Mouse (Mus musculus): ENCODE data around the gene Cidec. TPM values are rescaled to one million over a fixed set of nuclear protein-coding genes. Genes with fewer than 3 reads are reported as not detected.

Cidec gene
- total RNA-seq, 1 experiment from 2014 or later, result not detected

DNA sequence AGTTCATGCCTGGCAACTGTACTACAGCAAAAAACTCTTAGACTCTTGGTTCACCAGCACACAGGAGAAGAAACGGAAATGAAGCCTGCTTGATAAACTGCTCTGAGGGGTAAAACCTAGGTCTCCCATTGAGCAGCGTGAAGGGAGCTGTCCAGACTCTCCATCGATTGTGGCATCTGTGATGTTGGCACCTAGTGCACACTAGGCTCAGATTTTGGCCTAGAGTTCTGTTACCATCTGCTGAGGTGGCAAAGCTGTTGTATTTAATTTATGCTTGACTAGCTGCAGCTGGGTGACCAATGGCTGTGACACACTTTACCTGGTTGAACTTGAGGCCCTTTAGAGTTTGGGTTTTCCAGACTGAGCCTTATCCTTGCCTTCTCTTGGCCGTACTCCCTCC is 12.1 kb upstream of the Cidec start:
- ATAC-seq (replicated peaks; ENCODE audit: low read depth, poor library complexity, severe bottlenecking), result no peak

DNA sequence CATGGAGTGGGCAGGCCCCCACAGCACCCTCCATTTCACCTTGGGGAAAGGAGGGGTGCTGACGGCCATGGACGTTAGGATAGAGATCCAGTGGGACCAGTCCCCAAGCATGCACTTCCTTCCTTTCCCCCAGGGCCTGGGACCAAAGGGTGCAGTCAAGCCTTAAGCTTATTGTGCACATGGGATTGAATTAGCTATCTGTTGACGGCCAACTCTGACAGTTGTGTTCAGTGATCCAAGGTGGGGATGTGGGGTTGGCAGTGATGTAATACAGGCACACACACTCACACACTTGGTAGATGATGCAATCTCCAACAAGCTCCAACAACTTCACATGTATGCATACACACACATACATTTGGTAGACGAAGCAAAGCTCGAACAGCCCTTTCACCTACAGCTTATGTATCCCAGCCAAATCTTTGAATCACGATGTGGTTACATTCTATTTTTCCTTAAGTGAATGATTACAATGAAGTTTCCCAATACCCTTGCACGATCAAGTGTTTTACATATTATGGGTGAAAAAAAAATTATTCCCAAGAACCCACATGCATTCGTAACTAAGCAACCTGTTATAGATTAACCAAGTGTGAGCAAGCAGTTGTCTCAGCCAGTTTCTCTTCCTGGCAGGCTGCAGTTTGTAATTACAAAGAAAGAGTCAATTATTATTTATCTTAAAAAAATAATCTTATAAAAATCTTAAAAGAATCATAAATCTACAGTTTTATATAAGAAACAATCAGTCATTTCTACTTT is 8.8 kb upstream of the Cidec start:
- ATAC-seq (replicated peaks; ENCODE audit: low read depth, poor library complexity, severe bottlenecking), result no peak

DNA sequence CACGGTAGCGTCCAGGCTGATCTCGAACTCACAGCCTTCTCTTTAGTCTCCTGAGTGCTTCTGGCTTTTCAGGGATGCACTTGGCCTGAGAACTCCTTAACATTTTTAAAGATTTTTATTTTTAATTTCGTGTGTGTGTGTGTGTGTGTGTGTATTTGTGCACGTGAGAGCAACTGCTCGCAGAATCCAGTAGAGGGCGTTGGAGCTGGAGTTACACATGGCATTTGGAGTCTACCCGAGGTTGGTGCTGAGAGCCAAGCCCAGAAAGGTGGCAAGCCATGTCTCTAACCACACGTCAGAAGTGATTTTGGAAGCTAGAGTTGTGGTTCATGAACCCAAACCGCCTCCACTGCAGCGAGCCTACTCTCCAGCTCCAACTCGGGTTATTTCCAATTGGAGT is 7.5 kb upstream of the Cidec start:
- ATAC-seq (replicated peaks; ENCODE audit: low read depth, poor library complexity, severe bottlenecking), result peak; percentile 30; the same call in 1 of the 2 replicates

DNA sequence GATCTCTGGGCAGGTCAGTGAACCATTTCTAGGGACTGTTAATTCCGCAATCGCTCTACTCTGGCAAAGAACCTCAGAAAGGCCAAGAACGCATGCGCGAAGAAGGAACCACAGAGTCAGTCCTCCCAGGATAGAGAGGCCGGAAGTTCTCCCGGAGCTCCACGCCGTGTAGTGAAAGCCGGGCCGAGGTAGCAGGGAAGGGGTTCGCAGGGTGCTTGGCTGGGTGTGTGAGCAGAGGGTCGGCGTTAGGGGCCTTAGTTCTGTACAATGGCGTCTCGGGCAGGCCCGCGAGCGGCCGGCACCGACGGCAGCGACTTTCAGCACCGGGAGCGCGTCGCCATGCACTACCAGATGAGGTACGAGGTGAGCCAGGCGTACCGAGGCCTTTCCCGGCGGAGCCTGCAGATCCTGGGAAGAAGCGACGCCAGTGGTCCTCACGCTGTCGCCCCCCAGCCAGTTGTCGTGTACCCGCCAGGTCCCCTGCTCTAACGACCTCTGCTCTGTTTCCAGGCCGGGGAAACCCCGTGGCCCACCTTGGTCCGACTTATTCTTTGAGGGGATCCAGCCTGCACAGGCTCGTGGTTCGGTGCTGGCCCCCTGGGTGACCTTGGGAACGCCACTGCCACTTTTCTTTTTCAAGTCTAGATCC is 7.0 kb upstream of the Cidec start, which contains the start of gene Jagn1:
Gene Jagn1 (plus strand): TSS at position 128 of the 649 bp plus-strand sequence.
- peak; percentile 85 for ATAC-seq (replicated peaks; ENCODE audit: low read depth, poor library complexity, severe bottlenecking)

DNA sequence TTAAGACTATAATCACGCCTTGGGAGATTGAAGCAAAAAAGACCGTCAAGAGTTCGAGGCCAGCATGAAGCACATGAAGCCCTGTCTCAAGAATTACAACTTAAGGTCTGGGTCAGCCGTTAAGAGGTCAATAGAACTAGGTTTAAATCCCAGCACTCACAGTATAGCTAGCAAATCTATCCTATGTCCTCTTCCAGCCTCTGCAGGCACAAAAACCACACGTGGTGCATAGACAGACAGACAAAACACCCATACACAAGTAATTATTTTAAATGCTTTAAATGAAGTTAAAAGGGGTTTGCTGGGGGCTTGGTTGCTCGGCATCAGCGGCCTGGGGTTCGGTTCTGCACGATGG is 6.5 kb upstream of the Cidec start:
- peak; percentile 14 for ATAC-seq (replicated peaks; ENCODE audit: low read depth, poor library complexity, severe bottlenecking)

DNA sequence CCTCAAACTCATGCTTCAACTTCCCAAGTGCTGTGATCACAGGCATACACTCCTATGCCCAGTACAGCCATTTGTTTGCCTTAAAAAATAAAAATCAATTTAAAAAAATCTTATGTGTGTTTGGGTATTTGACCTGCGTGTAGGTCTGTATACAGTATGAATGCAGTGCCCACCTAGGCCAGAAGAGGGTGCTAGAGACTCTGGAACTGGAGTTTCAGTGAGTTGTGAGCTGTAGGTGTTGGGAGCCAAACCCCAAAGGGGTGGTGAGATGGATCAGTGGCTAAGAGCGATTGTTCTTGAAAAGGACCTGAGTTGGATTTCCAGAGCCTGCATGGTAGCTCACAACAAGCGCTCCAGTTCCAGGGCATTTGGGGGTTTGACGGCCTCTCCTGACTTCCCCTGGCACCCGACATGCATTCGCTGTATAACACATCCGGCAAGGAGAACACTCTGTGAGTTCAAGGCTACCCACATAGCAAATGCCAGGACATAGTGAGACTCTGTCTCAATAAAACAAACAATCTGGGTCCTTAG is 5.7 kb upstream of the Cidec start:
- peak; percentile 83 for ATAC-seq (replicated peaks; ENCODE audit: low read depth, poor library complexity, severe bottlenecking)

DNA sequence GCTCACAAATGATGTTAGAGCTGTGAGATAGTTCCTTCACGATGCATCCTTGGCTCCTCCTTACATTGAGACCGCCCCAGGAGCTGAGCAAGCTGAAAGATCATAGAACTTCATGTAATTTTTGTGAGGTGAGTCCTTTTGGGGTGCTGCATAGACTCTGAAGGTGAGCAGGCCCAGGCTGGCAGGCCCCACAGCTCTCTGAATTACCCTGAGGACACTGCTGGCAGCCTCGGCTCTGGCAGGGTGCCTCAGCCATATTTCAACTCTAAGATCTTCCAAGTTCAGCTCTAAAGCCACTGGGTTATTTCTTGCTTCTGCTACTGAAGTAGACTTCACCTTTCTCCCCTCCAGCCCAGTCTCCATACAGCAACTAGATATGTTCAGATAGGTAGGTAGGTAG is 5.1 kb upstream of the Cidec start:
- ATAC-seq (replicated peaks; ENCODE audit: low read depth, poor library complexity, severe bottlenecking), result no peak

DNA sequence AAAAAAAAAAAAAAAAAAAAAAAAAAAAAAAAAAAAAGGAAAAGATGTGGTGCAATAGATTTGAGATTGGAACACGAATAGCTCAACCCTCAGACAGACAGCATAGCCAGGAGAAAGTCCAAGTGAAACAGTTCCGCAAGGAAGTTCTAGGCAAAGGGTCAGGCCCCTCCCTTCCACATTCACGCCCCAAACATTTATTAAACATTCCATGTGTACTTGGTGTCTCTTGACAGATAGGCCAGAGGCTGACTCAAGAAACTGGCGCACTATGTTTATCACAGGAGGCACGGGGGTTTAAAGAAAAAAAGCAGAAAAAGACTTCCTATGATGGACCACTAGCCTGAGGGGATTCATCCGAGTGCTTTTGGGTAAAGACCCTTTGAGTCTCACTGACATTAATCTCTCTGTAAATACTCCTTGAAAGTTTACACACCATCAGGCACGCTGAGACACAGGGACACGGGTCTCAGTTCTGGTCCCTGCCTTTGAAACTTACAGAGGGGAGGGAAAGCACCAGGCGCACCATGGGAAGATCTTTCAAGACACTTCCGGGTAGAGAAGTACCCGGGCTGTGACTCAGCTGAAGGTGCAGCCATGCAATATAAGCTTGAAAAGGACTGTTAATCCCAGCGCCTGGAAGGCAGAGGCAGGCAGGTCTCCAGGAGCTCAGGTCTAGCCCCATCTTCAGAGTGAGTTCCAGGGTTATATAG is 3.3 kb upstream of the Cidec start:
- ATAC-seq (replicated peaks; ENCODE audit: low read depth, poor library complexity, severe bottlenecking), result no peak

DNA sequence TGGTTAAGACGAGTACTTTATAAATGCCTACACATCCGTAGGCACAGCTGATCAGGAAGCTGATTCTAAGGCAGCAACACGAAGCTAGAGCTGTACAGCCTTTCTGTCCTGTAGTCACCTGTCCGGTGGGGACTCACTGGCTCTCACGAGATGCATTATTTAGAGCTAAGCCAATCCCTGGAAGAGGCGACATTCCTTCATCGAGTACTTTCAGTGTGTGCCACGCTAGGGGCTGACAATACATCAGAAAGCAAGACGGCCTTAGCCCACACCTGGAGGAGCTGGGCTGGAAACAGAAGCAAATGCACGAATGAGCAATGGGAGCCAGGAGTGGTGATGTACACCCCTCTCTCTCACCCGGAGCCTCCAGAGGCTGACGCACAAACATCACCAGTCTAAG is 1.6 kb upstream of the Cidec start:
- no peak for ATAC-seq (replicated peaks; ENCODE audit: low read depth, poor library complexity, severe bottlenecking)

DNA sequence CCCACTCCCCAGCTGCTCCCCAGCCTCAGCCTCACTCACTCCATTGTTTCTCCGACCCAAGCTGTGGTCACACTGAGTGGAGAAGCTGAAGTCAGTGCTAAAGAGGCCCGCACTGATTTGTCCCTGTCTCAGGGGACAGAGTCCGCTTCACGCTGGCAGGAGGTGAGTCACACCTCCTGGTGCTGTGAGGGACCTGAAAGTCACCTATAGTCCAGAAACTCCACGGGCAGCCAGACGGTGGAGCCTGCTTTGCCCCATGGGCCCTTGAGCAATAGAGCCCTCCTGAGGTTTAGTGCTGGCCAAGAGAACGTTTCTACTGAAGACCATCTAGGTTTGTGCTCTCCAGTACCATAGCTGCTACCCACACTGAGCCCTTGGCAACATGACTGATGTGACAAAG is 869 bp downstream of the Cidec start:
- ATAC-seq (replicated peaks; ENCODE audit: low read depth, poor library complexity, severe bottlenecking), result no peak

DNA sequence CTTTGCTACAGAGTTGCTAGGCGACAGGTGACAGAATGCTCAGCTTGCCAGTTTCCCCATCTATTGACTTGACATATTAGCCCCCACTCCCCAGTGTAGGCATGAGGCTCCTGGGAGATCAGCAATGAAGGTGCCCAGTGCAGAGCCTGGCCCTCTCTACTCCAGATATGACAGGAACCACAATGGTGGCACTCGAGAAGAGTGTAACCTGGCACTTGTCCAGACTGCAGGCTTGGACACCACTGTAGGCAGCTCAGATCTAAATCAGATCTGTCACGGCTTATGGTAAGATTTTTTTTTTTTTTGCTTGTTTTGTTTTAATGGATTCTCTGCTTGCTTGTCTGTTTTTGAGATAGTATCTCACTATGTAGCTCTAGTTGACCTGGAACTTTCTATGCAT is 1.9 kb downstream of the Cidec start:
- no peak for ATAC-seq (replicated peaks; ENCODE audit: low read depth, poor library complexity, severe bottlenecking)

DNA sequence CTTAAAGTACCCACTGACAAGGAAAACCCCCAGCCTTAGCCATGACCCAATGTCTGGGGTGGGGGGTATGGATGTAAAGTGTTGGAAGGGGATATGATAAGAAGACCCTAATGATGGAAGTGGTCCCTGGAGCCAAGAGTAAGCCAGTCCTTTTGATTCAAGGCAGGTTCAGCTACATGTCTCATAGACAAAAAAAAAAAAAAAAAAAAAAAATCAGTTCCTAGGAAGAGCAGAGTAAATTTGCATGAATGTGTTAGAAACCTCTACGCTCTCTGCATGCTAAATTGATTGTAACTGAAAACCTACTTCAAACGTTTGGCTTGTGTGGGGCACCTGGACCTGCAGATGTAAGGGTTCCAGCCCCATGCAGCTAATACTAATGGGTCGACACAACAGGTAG is 3.8 kb downstream of the Cidec start:
- ATAC-seq (replicated peaks; ENCODE audit: low read depth, poor library complexity, severe bottlenecking), result no peak

DNA sequence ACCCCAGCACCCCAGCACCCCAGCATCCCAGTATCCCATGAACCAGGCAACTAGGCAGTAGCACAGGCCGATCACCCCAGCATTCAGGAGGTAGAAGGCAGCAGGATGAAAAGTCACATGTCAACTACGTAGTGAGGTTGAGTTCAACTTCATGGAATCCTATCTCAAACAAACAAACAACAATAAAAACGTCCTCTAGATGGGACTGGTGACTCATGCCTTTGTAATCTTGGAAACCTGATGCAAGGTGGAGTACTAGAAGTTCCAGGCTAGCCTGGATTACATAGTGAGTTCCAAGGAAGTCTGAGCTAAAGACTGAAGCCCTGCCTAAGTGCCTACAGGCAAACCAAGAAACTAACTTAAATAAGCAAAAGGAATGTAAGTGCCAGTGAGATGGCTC is 4.7 kb downstream of the Cidec start:
- no peak for ATAC-seq (replicated peaks; ENCODE audit: low read depth, poor library complexity, severe bottlenecking)

DNA sequence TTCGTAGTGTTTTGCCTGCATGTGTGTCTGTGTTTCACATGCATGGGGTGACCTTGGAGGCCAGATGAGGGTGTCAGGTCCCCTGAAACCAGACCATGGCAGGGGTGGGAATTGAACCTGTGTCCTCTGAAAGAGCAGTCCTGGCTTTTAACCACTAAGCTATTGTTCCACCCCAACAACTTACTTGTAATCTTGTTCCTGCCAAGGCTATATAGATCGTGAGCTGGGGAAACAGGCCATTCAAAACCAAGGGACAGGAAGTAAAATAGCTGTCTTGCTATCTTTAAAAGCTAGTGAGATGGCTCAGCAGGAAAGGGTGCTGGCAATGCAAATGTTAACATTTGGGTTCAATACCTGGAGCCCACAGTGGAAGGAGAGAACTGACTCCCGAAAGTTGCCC is 5.6 kb downstream of the Cidec start:
- ATAC-seq (replicated peaks; ENCODE audit: low read depth, poor library complexity, severe bottlenecking), result 0 out of 2 replicates have a peak, but pooled peaks have one; percentile 37

DNA sequence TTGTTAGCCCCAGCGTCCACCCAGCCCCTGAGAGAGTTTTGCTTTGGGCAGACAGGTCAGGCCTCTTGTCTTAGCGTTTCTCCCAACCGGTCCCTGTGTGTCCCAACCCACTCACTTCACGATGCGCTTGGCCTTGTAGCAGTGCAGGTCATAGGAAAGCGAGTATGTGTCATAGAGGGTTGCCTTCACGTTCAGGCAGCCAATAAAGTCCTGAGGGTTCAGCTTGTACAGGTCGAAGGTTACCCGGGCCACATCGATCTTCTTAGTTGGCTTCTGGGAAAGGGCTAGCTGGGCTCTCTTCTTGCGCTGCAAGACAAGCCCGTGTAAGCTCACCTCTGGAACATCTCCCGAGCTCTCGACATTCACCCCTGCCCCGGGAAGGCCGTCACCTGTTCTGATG is 7.6 kb downstream of the Cidec start:
- ATAC-seq (replicated peaks; ENCODE audit: low read depth, poor library complexity, severe bottlenecking), result no peak

DNA sequence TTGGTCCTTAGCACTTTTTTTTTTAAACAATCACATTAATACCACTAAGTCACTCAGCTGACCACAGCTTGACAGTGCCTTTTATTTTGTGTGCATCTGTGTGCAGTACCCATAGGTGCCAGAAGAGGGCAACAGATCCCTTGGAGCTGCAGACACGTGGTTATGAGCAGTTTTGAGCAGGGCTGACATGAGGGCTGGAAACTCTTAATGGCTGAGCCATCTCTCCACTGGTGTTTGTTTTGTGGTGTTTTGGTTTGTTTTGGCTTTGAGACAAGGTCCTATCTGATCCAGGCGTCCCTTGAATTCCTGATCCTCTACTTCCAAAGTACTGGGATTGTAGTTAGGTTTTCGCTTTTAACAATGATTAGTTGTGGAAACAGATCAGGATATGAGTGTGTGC is 8.2 kb downstream of the Cidec start:
- peak; percentile 83 for ATAC-seq (replicated peaks; ENCODE audit: low read depth, poor library complexity, severe bottlenecking)

DNA sequence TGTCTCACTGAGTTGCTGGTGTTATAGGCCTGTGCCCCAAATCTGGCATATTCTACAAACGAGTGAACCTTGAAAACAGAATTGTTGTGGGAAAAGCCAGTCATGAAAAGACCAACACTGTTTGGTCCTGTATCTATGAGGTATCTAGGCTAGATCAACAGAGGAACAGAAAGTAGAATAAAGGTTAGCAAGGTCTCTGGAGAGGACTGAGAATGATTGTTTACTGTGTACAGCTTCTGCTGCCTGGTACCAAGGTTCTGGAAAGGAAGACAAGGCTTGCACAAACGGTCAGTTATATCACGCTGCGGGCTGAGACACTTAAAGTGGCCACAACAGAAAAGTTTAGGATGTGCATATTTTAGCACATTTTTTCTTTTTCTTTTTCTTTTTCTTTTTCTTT is 8.9 kb downstream of the Cidec start:
- no peak for ATAC-seq (replicated peaks; ENCODE audit: low read depth, poor library complexity, severe bottlenecking)

DNA sequence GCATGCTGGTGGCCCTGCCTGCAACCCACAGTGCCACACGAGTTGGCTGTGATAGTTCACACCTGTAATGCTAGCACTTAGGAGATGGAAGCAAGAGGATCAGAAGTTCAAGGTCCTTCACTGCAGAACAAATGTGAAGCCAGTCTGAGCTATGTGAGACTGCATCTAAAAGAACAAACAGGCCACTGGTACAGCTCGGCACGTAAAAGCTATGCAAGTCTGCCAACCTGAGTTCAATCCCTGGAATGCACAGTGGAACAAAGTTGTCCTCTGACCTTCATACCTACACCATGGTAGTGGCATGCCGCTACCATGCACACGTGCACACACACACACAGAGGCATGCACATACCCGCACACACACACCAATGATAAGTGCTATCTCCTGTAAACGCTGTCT is 11.4 kb downstream of the Cidec start:
- ATAC-seq (replicated peaks; ENCODE audit: low read depth, poor library complexity, severe bottlenecking), result no peak

DNA sequence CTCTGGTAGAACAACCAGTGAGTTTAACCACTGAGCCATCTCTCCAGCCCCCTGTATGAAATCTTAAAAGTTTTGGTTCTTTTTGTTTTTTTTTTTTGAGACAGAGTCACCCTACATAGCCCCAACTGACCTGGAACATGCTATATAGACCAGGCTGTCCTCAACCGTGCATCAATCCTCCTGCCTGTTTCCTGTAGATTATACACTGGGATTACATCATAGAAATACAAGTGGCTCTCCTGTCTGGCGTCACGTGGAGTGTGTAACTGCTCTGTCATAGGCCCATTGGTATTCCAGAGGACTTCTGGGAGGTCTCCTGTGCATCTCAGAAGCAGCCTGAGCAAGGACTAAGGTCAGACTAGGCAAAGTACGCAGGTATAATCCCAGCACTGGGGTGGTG is 12.6 kb downstream of the Cidec start:
- no peak for ATAC-seq (replicated peaks; ENCODE audit: low read depth, poor library complexity, severe bottlenecking)

DNA sequence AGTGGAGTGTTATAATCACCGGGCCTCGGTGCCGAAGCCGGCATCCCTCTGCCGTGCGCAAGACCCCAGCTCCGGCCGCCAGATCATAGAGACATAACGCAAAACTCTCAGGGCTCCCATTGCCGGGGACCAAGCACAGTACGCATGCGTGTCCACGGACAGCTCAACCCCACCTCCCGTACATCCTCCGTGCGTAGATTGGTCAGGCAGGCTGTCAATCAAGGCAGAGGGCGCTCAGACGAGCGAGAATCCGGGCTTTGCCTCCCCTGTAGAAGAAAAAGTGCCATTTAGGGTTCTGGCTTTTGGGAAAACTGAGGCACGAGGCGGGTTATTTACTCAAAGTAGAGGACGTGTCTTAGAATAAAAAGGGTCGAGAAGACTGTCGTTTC is 16.4 kb downstream of the Cidec start, which contains the start of gene Rpusd3:
Gene Rpusd3 (minus strand): TSS at position 142 of the 389 bp plus-strand sequence.
- peak; percentile 99 for ATAC-seq (replicated peaks; ENCODE audit: low read depth, poor library complexity, severe bottlenecking)
